Mouse (Mus musculus) macrophage (primary cell): ENCODE results near the gene a. TPM values are rescaled to one million over a fixed set of nuclear protein-coding genes. Genes with fewer than 3 reads are reported as not detected.
"Not testable (repeated sequence)": the region's sequence is repeated elsewhere in the genome, so short reads cannot be mapped to it uniquely, and the experiment has no call there.

Source experiments
- H3K27ac ChIP-seq: fragments of 350-480 bp; formaldehyde crosslinking; 2 replicates; pipeline ENCODE4 v1.9.0; 2021
- H3K36me3 ChIP-seq: fragments of 350-480 bp; formaldehyde crosslinking; 2 replicates; pipeline ENCODE4 v1.9.0; 2021; ENCODE audit errors: inconsistent target
- H3K4me3 ChIP-seq: fragments of 350-480 bp; formaldehyde crosslinking; 2 replicates; pipeline ENCODE4 v1.9.0; 2021; ENCODE audit errors: inconsistent target
- H3K79me2 ChIP-seq: fragments of 350-480 bp; formaldehyde crosslinking; 2 replicates; pipeline ENCODE4 v1.9.0; 2021; ENCODE audit errors: inconsistent target
- WGBS: methylation state at CpG from one replicate; pipeline ENCODE4 v1.1.7; 2026; ENCODE audit warnings: inconsistent platforms; ENCODE audit not compliant: missing documents; 5-methylcytosine and 5-hydroxymethylcytosine counted together
- polyA plus RNA-seq: library from polyadenylated mRNA; stranded (reverse); fragments of 250-400 nt; gene quantifications from 3 replicates; pipeline ENCODE4 v1.2.4, GENCODE M21; 2018; ENCODE audit warnings: inconsistent platforms

Gene a
- polyA plus RNA-seq, 1 experiment from 2014 or later: not detected

- Histone ChIP-seq H3K27ac (no peak overlapping the region), H3K4me3 (no peak overlapping the region), H3K79me2 (no peaks in the 10 kb centered on the region), H3K36me3 (no peaks in the 10 kb centered on the region)
- WGBS: 88% methylated on average over 5 of the region's 5 CpGs
Observed at GRCm38 (mm10) chr2:154992083-154992482, 200.9 kb downstream of the a start.

- no peaks in the 10 kb centered on the region for H3K79me2 ChIP-seq
- no peak overlapping the region for H3K4me3 ChIP-seq
- H3K36me3 ChIP-seq: no peaks in the 10 kb centered on the region
- 97% methylated on average over 11 of the region's 11 CpGs for WGBS
- H3K27ac ChIP-seq: no peak overlapping the region
Observed at GRCm38 (mm10) chr2:155005491-155005890, 214.3 kb downstream of the a start.

- Histone ChIP-seq H3K36me3 (no peaks in the 10 kb centered on the region), H3K4me3 (no peak overlapping the region), H3K27ac (no peak overlapping the region), H3K79me2 (no peaks in the 10 kb centered on the region)
- WGBS: 2% methylated on average over 3 of the region's 3 CpGs
Observed at GRCm38 (mm10) chr2:155011086-155011656, 220.0 kb downstream of the a start.

- Histone ChIP-seq H3K4me3 (no peak overlapping the region), H3K27ac (no peak overlapping the region), H3K79me2 (no peaks in the 10 kb centered on the region), H3K36me3 (no peaks in the 10 kb centered on the region)
- WGBS: 97% methylated on average over 6 of the region's 6 CpGs
Observed at GRCm38 (mm10) chr2:155012991-155013390, 221.8 kb downstream of the a start.

- not testable (repeated sequence) for H3K4me3 ChIP-seq, H3K36me3 ChIP-seq, H3K27ac ChIP-seq, H3K79me2 ChIP-seq
- WGBS: no CpG with 5 or more reads among the region's 9 CpGs
Observed at GRCm38 (mm10) chr2:155016751-155017150, 225.5 kb downstream of the a start.

- WGBS: 11% methylated on average over 18 of the region's 26 CpGs
- H3K27ac ChIP-seq: peak within 1 kb of the TSS; percentile 46
- peak within 1 kb of the TSS; percentile 32 for H3K4me3 ChIP-seq
- H3K36me3 ChIP-seq, H3K79me2 ChIP-seq: not testable (repeated sequence)
Observed at GRCm38 (mm10) chr2:155018251-155018755, 227.1 kb downstream of the a start, which contains the start of gene Gm14226. TSS of gene Gm14226 (plus strand) at chr2:155018266.

- Histone ChIP-seq H3K36me3 (no peaks in the 10 kb centered on the region), H3K79me2 (no peaks in the 10 kb centered on the region), H3K27ac (peak overlapping the region; percentile 46), H3K4me3 (peak overlapping the region; percentile 32)
- WGBS: 2% methylated on average over 36 of the region's 38 CpGs
Observed at GRCm38 (mm10) chr2:155018762-155019641, 227.8 kb downstream of the a start.

GRCm38 (mm10) chr2:155019673-155020072 is 228.5 kb downstream of the a start:
- no peaks in the 10 kb centered on the region for H3K36me3 ChIP-seq
- WGBS: 3% methylated on average over 22 of the region's 22 CpGs
- H3K27ac ChIP-seq: peak overlapping the region; percentile 46
- peak overlapping the region; percentile 32 for H3K4me3 ChIP-seq
- no peaks in the 10 kb centered on the region for H3K79me2 ChIP-seq

GRCm38 (mm10) chr2:155020247-155020826 is 229.1 kb downstream of the a start:
- H3K36me3 ChIP-seq, H3K27ac ChIP-seq, H3K79me2 ChIP-seq, H3K4me3 ChIP-seq: not testable (repeated sequence)
- WGBS: 87% methylated on average over 20 of the region's 20 CpGs

GRCm38 (mm10) chr2:155030831-155031230 is 239.6 kb downstream of the a start:
- Histone ChIP-seq H3K4me3 (no peak overlapping the region), H3K79me2 (no peaks in the 10 kb centered on the region), H3K36me3 (no peaks in the 10 kb centered on the region), H3K27ac (no peak overlapping the region)
- 88% methylated on average over 6 of the region's 7 CpGs for WGBS

- Histone ChIP-seq H3K27ac (no peak overlapping the region), H3K36me3 (no peaks in the 10 kb centered on the region), H3K79me2 (no peaks in the 10 kb centered on the region), H3K4me3 (no peak overlapping the region)
- 40% methylated on average over 18 of the region's 19 CpGs for WGBS
Observed at GRCm38 (mm10) chr2:155032938-155033710, 241.9 kb downstream of the a start.

- Histone ChIP-seq H3K79me2 (no peaks in the 10 kb centered on the region), H3K4me3 (no peak overlapping the region), H3K27ac (no peak overlapping the region), H3K36me3 (no peaks in the 10 kb centered on the region)
- WGBS: 96% methylated on average over 4 of the region's 4 CpGs
Observed at GRCm38 (mm10) chr2:155039956-155040355, 248.8 kb downstream of the a start.

GRCm38 (mm10) chr2:155044542-155044941 is 253.3 kb downstream of the a start:
- H3K27ac ChIP-seq: no peak overlapping the region
- no peak overlapping the region for H3K4me3 ChIP-seq
- 77% methylated on average over 3 of the region's 3 CpGs for WGBS
- H3K79me2 ChIP-seq: no peaks in the 10 kb centered on the region
- H3K36me3 ChIP-seq: no peaks in the 10 kb centered on the region

GRCm38 (mm10) chr2:155045075-155045474 is 253.9 kb downstream of the a start:
- H3K27ac ChIP-seq: no peak overlapping the region
- no peak overlapping the region for H3K4me3 ChIP-seq
- WGBS: 90% methylated on average over 3 of the region's 3 CpGs
- H3K36me3 ChIP-seq: no peaks in the 10 kb centered on the region
- no peaks in the 10 kb centered on the region for H3K79me2 ChIP-seq
